Mouse (Mus musculus): ENCODE data around the gene Gm17693.
"Not testable (repeated sequence)": the region's sequence is repeated elsewhere in the genome, so short reads cannot be mapped to it uniquely, and the experiment has no call there.

Gene Gm17693

GRCm38 (mm10) chrX:125705144-125705543 is at the start of gene Gm17693:
Gene Gm17693 (plus strand): TSS chrX:125705444.
- DNase-seq (ENCODE audit: low spot score) = not testable (repeated sequence)

All from MN1 (cell line).